Mouse (Mus musculus): ENCODE data around the gene Btk. TPM values are rescaled to one million over a fixed set of nuclear protein-coding genes. Genes with fewer than 3 reads are reported as not detected.
A peak's percentile ranks its signal among the peaks of the same experiment; 100 is the strongest.
"Not testable (repeated sequence)": the region's sequence is repeated elsewhere in the genome, so short reads cannot be mapped to it uniquely, and the experiment has no call there.

Btk gene
- total RNA-seq, 2 experiments from 2014 or later, result 1.0 to 1.2 TPM

DNA sequence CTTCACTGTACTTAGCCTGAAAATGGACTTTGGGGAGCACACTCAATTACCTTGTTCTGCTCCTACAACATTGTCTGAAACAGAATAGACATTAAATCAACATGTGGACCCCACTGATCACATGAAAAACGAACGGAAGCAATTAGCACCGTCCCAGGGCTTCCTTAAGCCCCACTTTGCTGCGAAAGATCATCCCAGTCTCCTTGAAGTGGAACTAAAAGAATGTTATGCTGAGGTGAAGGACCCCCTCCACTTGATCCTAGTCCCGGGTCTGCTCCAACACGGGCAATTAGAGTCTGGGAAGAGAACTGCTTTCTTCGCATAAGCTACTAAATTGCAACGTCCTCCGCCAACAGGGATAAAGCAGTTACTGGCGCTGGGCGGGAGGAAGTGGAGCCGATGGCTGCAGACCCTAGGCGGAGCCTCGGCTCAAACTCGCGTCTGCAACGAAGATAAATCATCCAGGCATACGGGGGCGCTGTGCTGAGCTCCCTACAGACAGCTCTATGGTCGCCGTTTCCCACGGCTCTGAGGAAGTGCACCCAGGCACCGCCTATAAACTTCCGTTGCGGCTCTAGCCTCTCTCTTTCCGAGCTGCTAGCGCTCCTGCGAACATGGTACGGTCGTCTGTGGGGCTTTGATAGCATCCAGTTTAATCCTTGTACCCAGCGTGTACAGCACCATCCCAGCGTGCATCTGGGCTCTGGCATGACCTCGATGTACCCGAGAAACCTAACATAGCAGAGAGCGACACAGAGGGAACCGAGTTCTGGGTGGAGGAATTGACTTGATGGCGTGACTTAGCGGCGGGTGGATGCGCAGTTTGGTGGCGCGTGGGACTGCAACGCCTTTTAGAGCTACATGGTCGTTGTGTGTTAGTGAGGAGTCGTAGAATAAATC is 2.0 kb upstream of the Btk start, which contains the start of gene Rpl36a:
Gene Rpl36a, plus strand, starts transcription at position 552 of the 900 bp plus-strand sequence.
- intact Hi-C loops (cut with DNase I), result no loop called here
- DNase-seq (ENCODE audit: low spot score in 2 of 2), result peak; percentile 89 to 94

DNA sequence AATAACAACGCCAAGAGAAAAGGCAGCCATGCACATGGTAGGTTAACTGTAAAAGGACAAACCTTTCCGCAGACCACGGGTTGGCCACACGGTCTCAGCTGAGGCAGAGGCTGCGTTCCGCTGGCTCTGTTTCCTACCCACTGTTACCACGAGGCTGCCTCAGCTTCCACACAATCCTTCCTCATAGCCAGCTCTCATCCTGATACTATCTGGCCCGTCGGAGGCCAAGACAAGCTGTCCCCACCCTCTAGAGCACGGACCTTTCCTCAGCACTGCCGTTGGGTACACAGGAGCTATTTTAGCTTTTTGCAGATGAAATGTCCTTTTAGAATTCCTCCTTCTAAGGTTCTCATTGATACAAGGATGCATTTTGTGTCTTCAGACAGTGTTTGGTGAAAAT is 1.1 kb downstream of the Btk start:
- no peak for DNase-seq (ENCODE audit: low spot score in 2 of 2)
- intact Hi-C loops (cut with DNase I), result no loop called here

DNA sequence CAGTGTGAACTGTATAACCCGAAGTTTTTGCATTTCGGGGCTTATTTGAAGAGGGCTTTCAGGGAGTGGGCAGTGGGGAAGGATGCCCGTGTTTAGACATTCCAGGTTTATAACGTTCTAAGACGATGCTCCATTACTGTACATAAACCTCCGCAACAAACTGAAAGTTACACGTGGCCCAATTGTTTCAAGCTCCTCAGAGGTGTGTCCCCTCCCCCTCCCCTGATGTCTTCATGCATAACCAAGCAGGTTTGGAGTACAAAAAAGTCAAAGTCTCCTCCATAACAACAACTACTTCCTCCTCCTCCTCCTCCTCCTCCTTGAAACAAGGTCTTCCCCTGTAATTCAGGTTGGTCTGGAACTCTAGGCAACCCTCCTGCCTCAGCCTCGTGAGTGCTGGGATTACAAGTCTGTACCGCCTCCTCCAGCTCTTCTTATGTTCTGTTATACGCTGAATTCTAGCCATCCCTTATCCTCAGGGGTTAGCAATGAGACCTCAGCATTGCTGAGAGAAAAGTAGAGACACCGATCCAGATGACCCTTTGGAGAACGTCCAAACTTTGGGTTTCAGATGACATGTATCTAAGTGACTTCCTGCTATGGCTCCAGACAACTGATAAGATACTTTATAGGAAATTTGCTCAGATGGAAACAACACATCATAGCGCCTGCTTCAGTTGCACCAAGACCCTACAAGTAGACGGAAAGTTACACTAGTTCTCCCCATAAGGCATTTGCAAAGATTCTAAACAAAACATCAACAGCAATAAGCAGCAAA is 2.7 kb downstream of the Btk start:
- DNase-seq (ENCODE audit: low spot score in 2 of 2), result no peak
- intact Hi-C loops (cut with DNase I), result no loop called here

DNA sequence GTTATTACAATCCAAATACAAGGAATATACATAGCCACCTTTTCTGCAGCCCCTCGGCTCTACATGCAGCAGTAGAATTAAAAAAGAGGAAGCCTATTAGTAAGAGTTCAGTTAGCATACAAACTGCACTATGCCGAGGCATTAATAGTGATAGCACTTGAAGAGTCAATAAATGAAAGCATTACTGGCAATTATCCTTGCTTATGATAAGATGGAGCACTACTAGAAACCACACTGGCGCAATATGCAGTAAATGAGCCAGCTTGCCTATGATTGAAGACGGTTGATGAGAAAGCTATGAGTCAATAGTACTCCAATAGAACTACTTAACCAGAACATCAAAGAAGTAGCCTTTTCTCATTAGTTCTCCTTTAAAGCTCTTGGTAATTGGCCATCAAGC is 5.5 kb downstream of the Btk start:
- DNase-seq (ENCODE audit: low spot score in 2 of 2), result no peak
- intact Hi-C loops (cut with DNase I), result no loop called here

DNA sequence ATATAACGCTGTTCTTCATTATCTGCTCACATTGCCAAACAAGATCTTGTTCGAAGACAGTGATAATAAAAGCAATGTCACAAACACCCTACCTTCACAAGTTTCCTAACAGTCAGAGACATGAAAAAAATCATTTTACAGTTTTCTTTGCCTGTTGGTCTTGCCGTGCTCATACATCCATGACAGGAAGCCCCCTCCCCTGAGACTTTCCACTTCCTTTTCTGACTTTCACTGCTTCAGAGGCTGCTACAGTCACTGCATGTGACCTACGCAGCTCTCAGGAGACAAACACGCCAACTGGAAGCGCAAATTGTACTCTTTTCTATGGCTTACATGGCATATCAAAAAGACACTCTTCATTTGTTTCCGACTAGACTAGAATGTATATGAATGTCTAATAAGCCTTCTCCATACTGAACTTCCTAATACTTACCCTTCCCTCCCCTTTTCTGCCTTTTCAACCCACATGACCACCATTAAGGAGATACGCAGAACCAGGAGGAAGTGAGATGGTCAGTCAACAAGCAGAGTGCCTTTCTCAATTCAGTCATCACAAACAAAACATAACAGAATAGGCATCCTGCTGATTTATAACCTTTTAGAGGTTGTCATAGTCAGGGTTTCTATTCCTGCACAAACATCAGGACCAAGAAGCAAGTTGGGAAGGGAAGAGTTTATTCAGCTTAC is 16.7 kb downstream of the Btk start:
- DNase-seq (ENCODE audit: low spot score in 2 of 2), result no peak
- intact Hi-C loops (cut with DNase I), result no loop called here

DNA sequence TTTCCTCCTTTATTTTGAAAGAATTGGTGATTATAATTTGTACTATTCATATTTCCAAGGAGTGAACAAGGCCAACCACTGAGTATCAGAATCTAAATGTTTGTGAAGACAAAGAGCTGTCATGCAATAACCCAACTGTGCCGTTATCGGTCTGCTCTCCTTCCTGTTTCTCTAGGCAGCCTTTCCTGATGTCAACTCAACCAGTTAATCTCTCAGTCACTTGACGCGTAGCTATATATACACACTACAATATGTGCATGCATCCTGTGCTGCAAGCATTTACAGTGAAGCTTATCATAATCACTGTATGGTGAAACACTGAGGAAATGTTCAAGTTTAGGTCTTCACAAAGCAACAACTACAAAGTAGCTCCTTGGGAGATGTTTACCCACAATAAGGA is 19.0 kb downstream of the Btk start:
- intact Hi-C loops (cut with DNase I), result no loop called here
- DNase-seq (ENCODE audit: low spot score in 2 of 2), result no peak

DNA sequence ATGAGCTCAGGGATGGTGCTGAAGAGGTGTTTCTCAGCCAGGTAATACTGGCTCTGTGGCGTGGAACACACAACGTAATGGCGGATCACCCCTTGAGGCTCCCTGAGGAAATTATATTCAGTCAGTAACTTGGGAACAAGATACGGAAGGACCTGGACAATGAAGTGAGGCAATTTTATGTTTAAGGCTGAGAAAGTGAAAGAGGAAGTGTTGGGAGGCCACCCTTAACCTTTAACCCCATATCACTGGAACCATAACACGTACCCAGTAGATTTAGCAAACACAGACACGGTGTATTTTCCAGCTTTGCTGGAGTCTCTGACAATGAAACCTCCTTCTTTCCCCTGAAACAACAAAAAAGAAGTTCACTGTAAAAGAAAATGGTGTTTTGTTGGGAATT is 28.9 kb downstream of the Btk start:
- intact Hi-C loops (cut with DNase I), result no loop called here
- no peak for DNase-seq (ENCODE audit: low spot score in 2 of 2)

DNA sequence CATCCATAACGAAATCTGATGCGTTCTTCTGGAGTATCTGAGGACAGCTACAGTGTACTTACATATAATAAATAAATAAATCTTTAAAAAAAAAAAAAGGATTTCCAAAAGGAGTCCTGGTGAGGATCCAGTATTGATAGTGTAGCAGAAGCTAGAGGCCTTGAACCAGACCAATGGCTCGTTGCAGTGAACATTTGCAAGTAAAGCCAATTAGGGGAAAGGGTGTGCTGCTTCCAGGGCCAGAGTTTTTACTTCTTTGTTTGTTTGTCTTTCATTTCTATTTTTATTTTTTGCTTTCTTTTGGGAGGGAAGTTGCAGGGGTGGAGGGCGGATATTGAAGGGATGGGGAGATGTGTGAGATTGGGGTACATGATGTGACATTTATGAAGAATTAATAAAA is 30.0 kb downstream of the Btk start:
- intact Hi-C loops (cut with DNase I), result no loop called here
- no peak for DNase-seq (ENCODE audit: low spot score in 2 of 2)

DNA sequence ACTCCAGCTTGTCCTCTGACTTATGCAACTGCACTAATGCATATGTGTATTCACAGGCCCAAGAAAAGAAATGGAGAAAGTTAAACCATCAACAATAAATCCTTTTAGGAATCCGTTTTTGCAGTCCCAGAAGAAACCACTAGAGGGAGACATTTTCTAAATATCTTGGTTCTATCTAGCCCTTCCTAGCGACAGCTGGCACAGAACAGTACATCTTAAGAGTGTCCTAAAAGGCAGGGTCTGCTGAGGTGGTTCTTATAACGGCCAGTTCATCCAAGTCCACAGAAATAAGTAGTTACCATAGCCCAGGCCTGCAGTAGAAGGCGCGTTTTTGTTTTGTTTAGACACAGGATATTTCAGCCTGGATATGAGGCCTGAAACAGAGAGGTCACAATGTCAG is 32.5 kb downstream of the Btk start:
- DNase-seq (ENCODE audit: low spot score in 2 of 2), result peak; percentile 31 to 38
- intact Hi-C loops (cut with DNase I), result no loop called here

DNA sequence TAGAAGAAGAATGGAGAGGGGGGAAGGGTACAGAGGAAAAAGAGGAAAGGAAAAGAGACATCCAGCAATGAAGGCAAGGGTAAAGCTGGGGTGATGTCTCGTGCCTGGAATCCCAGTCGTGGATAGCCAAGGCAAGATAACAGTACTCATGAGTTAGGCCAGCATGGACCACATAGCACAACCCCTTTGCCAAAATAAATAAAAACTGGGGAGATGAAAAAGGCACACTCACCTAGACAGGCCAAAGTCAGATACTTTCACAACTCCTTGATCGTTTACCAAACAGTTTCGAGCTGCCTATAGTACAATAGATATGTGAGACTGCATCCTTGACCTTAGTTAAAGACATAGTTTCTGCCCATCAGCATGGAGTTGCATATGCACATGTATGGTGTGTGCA is 36.0 kb downstream of the Btk start:
- DNase-seq (ENCODE audit: low spot score in 2 of 2), result no peak
- intact Hi-C loops (cut with DNase I), result no loop called here

DNA sequence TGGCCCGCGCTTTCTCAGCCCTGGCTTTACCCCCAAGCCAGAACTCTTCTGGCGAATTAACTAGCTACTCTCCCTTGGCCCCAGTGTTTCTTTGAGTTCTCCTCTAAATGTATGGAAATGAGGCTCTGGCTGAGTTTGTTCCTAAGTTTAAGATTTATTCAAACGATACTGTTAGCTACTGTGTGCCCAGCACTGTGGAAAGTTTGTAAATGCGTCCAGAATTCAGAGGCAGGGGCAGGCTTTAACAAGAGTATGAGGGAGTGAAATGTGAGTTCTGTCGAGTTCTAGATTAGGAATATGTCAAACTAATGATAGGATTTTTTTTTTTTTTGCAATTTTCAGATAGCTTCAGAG is 41.4 kb downstream of the Btk start:
- intact Hi-C loops (cut with DNase I), result no loop called here
- no peak for DNase-seq (ENCODE audit: low spot score in 2 of 2)

DNA sequence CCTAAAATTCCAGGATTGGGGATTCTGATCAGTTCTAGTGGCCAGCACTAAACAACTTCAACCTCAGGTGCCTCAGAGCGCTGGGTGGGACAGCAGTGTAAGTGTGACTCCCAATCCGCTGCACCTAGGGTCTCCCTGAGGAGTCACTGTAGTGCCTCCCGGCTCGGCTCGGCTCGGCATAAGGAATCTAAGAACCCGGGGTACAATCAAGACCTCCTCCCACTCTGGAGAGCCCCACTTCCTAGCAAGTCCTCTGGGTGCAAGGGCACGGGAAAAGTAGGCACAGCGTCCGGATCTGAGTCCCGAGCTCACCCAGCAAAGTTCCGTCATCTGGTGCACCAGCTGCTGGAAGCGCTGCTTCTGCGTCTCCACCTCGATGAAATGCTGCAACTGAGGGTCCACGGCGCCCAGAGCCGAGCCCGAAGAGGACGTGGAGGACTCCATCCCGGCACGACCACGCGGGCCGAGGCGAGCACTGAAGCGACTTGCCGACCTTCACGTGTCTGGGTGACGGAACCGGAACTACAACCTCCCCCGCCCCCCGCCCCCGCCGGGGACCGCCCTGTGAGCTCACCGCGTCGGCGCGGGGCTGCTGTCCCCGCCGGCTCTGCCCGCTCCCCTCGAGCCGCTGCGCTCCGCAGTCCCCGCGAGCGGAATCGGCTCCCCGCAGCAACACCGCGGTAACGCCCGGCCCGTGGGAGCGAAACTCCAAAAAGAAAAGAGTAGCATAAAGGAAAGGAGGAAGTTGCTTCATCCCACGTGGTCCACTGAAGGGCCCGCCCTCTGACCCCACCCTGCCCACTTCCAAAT is 42.0 kb downstream of the Btk start, which contains the start of gene Timm8a1:
Gene Timm8a1, minus strand, starts transcription at position 721 of the 810 bp plus-strand sequence.
- intact Hi-C loops (cut with DNase I), result no loop called here
- DNase-seq (ENCODE audit: low spot score in 2 of 2), result peak; percentile 31 to 40

DNA sequence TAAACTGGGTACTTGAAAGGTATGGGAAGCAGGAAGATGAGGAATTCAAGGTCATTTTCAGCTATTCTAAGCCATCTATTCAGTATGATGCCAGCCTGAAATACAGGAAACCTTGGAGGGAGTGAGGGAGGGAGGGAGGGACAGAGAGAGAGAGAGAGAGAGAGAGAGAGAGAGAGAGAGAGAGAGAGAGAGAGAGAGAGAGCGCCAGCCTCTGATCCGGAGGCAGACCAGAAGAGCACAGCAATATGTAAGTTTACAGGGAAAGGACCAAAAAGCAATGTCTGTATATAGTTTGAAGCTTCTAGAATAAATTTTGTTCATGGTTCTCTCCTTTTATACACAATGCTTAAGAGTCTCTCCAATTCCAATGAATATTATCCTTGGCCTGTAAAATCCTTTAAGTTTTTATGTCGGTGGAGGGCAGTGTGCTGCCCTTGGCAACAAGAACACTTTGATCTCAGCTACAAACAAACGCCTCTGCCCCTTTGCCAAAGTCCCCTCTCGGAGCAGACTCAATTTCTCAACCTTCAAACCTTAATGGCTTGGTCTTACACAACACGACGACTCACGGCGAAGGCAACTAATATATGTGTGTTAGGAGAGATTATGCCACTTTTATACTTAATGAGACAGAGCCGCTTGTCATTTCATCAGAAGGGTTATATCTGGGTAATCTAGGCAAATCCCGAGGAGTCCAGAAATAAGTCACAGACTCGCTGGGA is 42.8 kb downstream of the Btk start:
- intact Hi-C loops (cut with DNase I), result no loop called here
- DNase-seq (ENCODE audit: low spot score in 2 of 2), result no peak

DNA sequence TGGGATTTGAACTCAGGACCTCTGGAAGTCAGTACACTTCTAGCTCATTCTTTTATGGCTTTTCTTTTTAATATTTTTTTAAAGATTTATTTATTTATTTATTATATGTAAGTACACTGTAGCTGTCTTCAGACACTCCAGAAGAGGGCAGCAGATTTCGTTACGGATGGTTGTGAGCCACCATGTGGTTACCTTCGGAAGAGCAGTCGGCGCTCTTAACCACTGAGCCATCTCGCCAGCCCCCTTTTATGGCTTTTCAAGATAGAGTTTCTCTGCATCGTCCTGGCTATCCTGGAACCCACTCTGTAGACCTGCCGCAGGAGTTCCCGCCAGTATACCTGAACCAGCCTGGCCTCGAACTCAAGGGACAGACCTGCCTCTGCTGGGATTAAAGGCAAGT is 43.6 kb downstream of the Btk start:
- DNase-seq (ENCODE audit: low spot score in 2 of 2); intact Hi-C loops (cut with DNase I): not testable (repeated sequence)

DNA sequence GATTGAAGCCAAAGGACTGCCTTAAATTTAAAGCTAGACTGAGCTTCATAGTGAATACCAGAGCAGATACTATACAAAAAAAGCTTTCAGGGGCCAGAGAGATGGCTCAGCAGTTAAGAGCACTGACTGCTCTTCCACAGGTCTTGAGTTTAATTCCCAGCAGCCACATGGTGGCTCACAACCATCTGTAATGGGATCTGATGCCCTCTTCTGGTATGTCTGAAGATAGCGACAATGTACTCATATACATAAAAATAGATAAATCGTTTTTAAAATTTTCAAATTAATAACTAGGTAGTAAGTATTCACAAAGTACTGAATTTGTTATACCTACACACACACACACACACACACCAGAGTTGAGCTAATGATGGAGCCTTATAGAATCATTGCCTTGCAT is 50.0 kb downstream of the Btk start:
- no peak for DNase-seq (ENCODE audit: low spot score in 2 of 2)

DNA sequence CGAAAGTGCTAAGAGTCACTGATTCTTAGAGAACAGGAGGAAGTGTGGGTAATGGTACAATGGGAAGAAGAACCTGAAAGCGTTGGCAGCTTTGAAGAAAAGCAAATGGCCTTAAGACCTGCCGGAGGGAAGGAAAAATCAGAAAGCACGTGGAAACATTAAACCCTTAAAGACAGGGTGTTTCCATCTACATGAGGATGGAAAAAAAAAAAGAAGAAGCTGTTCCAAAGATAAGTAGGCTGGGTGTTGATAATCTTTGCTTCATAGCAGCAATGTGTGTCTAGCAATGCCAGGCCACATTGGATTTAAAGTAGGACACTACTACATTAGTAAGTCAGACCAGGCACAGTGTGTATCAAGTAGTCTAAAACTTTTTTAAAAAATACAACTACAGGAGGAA is 58.1 kb downstream of the Btk start:
- intact Hi-C loops (cut with DNase I), result no loop called here
- no peak for DNase-seq (ENCODE audit: low spot score in 2 of 2)

More for the DNA sequence above, 50.0 kb downstream of the Btk start:
- intact Hi-C loops (cut with DNase I), result no loop called here

DNA sequence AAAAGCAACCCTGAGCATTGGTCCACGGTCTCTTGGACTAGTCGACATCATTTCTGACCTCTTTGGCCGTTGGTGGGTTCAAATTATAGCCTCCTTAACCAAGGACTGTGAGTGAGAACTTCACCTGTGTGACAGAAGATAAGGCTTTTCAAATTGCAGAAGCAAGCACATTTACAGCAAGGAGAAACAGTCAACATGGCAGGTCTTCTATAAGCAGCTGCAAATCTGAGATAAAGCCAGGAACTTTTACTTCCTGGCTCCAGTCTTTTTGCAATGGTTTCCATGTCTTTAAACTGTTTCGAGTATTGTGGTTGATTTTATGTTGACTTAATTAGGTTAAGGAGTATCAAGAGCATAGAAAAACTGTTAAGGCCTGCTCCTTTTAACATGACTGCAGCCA is 59.6 kb downstream of the Btk start:
- intact Hi-C loops (cut with DNase I), result no loop called here
- no peak for DNase-seq (ENCODE audit: low spot score in 2 of 2)

DNA sequence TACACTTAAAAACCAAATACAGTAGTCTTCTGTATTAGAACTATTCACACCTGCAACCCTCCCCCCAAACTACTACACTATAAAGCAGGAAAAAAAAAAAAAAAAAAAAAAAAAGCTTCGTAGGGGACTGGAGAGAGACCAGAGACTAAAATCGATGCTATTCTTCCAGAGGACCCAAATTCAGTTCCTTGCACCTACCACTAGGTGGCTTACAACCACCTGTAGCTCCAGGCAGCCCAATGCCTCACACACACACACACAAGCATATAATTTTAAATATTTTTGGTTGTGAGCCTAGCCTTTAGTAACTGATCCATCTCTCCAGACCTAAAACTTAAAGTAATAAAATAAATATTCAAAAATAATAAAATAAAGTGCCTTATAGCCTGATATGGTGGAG is 73.9 kb downstream of the Btk start:
- intact Hi-C loops (cut with DNase I), result no loop called here
- no peak for DNase-seq (ENCODE audit: low spot score in 2 of 2)

DNA sequence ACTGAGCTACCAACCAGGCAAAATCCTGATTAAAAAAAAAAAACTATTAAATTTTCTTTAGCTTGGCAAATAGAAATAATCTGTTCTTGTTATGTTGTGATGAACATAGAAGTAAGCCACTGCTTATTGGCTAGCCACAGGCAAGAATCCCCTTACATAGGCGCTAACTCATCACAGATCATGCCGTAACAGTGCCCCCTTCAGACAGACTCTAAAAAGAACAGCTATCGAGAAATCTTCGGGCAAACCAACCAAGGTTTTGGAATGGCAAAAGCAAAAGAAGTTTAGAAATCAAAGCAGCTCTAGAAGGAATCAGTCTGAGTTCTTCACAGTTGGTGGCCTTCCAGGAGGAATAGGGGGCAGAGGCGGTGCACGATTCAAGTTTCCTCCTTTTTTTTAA is 75.4 kb downstream of the Btk start:
- no peak for DNase-seq (ENCODE audit: low spot score in 2 of 2)
- intact Hi-C loops (cut with DNase I), result no loop called here
